Mouse (Mus musculus) heart, postnatal 14 days (tissue): Measurements from ENCODE around the gene Pfn3. TPM values are rescaled to one million over a fixed set of nuclear protein-coding genes. Genes with fewer than 3 reads are reported as not detected.

Source experiments
- DNase-seq, 2 experiments: peaks; one replicate each; pipeline ENCODE4 v3.0.0; 2021 to 2022
- intact Hi-C: fragments of 180-260 bp; cut with DNase I; formaldehyde crosslinking; loops from one replicate; pipeline ENCODE4 v1.15.1; 2025
- total RNA-seq, 2 experiments: library from RNA; stranded (reverse); gene quantifications; 2 replicates each; pipeline ENCODE4 v1.2.3; 2021

The Pfn3 gene
- total RNA-seq, 2 experiments from 2014 or later, result not detected

- no peak for DNase-seq
These were observed 17.1 kb upstream of the Pfn3 start for GRCm38 (mm10) chr13:55431889-55432685.

GRCm38 (mm10) chr13:55430566-55430965, 15.5 kb upstream of the Pfn3 start:
- no peak for DNase-seq
- intact Hi-C loops, result no loop called here

More at GRCm38 (mm10) chr13:55431889-55432685, 17.1 kb upstream of the Pfn3 start:
- intact Hi-C loops, result no loop called here

- intact Hi-C loops, result no loop called here
- peak; percentile 56 to 71 for DNase-seq
These were observed 14.3 kb upstream of the Pfn3 start for GRCm38 (mm10) chr13:55429226-55429888.

- intact Hi-C loops, result no loop called here
- no peak for DNase-seq
These were observed 11.6 kb upstream of the Pfn3 start, which contains the start of gene F12 for GRCm38 (mm10) chr13:55426613-55427012. Gene F12 (minus strand): TSS chr13:55426793.

GRCm38 (mm10) chr13:55420933-55421800, 6.1 kb upstream of the Pfn3 start:
- intact Hi-C loops, result no loop called here
- DNase-seq, result peak; percentile 74 to 81

- intact Hi-C loops, result no loop called here
- DNase-seq, result no peak
These were observed 5.2 kb upstream of the Pfn3 start for GRCm38 (mm10) chr13:55420018-55420932.

GRCm38 (mm10) chr13:55419142-55419541, 4.1 kb upstream of the Pfn3 start:
- DNase-seq, result no peak
- intact Hi-C loops, result loop anchor here (1.0 to 2.0 kb wide), 2 partner anchors 14 to 94 kb away; partner anchors contain the start of gene Pdlim7

- DNase-seq, result peak; percentile 89 to 95
- intact Hi-C loops, result loop anchor here (1.0 to 2.0 kb wide), 2 partner anchors 13 to 53 kb away; no protein-coding TSS in a partner anchor
These were observed 3.0 kb upstream of the Pfn3 start for GRCm38 (mm10) chr13:55418004-55418403.

GRCm38 (mm10) chr13:55413333-55413732, 1.7 kb downstream of the Pfn3 start:
- no peak for DNase-seq
- intact Hi-C loops, result no loop called here

- DNase-seq, result no peak
- intact Hi-C loops, result no loop called here
These were observed 2.3 kb downstream of the Pfn3 start for GRCm38 (mm10) chr13:55412643-55413307.

- intact Hi-C loops, result no loop called here
- DNase-seq, result no peak
These were observed 3.2 kb downstream of the Pfn3 start for GRCm38 (mm10) chr13:55411826-55412225.

- DNase-seq, result no peak
- intact Hi-C loops, result no loop called here
These were observed 6.4 kb downstream of the Pfn3 start for GRCm38 (mm10) chr13:55408546-55409120.

- intact Hi-C loops, result no loop called here
- DNase-seq, result no peak
These were observed 7.7 kb downstream of the Pfn3 start for GRCm38 (mm10) chr13:55407341-55407740.

GRCm38 (mm10) chr13:55405783-55406390, 9.1 kb downstream of the Pfn3 start:
- no peak for DNase-seq
- intact Hi-C loops, result loop anchor here (1.0 to 2.0 kb wide), 2 partner anchors 13 to 111 kb away; no protein-coding TSS in a partner anchor

GRCm38 (mm10) chr13:55404853-55405782, 9.9 kb downstream of the Pfn3 start:
- intact Hi-C loops, result loop anchor here (1.0 to 2.0 kb wide), 2 partner anchors 14 to 112 kb away; no protein-coding TSS in a partner anchor
- DNase-seq, result peak; percentile 82 to 85

- DNase-seq, result no peak
- intact Hi-C loops, result loop anchor here (2.0 kb wide), 1 partner anchor 15 kb away; no protein-coding TSS in a partner anchor
These were observed 10.8 kb downstream of the Pfn3 start for GRCm38 (mm10) chr13:55403935-55404852.
